Mouse (Mus musculus) liver, embryonic 12.5 days (tissue): ENCODE results near the gene Erg. TPM values are rescaled to one million over a fixed set of nuclear protein-coding genes. Genes with fewer than 3 reads are reported as not detected.

ENCODE experiments used
- ATAC-seq: fragments of 200-750 bp; cut with Nextera tagmentation; 2 replicates; pipeline ENCODE4 v1.8.0; 2017; ENCODE audit warnings: moderate number of reproducible peaks, mild to moderate bottlenecking, moderate library complexity
- H3K27ac ChIP-seq: fragments of 300-500 bp; sonication (generic); 2 replicates; pipeline ENCODE4 v1.5.1; 2016; ENCODE audit warnings: mild to moderate bottlenecking
- H3K27me3 ChIP-seq: fragments of 300-500 bp; sonication (generic); replicated peaks from 2 replicates; pipeline ENCODE4 v1.6.1; 2016; ENCODE audit warnings: mild to moderate bottlenecking, moderate library complexity
- H3K36me3 ChIP-seq: fragments of 300-500 bp; sonication (generic); 2 replicates; pipeline ENCODE4 v1.6.1; 2016; ENCODE audit warnings: mild to moderate bottlenecking, moderate library complexity
- H3K4me1 ChIP-seq: fragments of 300-500 bp; sonication (generic); 2 replicates; pipeline ENCODE4 v1.6.1; 2016
- H3K4me2 ChIP-seq: fragments of 300-500 bp; sonication (generic); 2 replicates; pipeline ENCODE4 v1.6.1; 2016; ENCODE audit warnings: mild to moderate bottlenecking, moderate library complexity
- H3K4me3 ChIP-seq: fragments of 300-500 bp; sonication (generic); 2 replicates; pipeline ENCODE4 v1.5.1; 2016; ENCODE audit warnings: mild to moderate bottlenecking, moderate library complexity
- H3K9ac ChIP-seq: fragments of 300-500 bp; sonication (generic); 2 replicates; pipeline ENCODE4 v1.6.1; 2016; ENCODE audit warnings: mild to moderate bottlenecking, moderate library complexity
- H3K9me3 ChIP-seq: fragments of 300-500 bp; sonication (generic); replicated peaks from 2 replicates; pipeline ENCODE4 v1.6.1; 2016; ENCODE audit warnings: mild to moderate bottlenecking, moderate library complexity
- WGBS: fragments of 180-500 bp; shearing (Covaris S2); methylation state at CpG from one replicate; pipeline ENCODE4 v1.1.7; 2016; ENCODE audit not compliant: insufficient replicate concordance; 5-methylcytosine and 5-hydroxymethylcytosine counted together
- polyA plus RNA-seq: library from polyadenylated mRNA; unstranded; fragments of >200 nt; fragmentation: Nextera tagmentation; extraction: Ambion mirVana; gene quantifications from 2 replicates; pipeline ENCODE4 v1.2.1, GENCODE M21; 2016

Erg gene
- polyA plus RNA-seq, 1 experiment from 2014 or later: 1.4 TPM

- WGBS: 25% methylated on average over 8 of the region's 8 CpGs
- no peak overlapping the region for H3K27ac ChIP-seq
- ATAC-seq: no peak
- H3K36me3 ChIP-seq: no peaks in the 10 kb centered on the region
- H3K9me3 ChIP-seq: no peaks in the 10 kb centered on the region
- peaks cover 9% of the 10 kb centered on the region for H3K27me3 ChIP-seq
- H3K4me1 ChIP-seq: peaks cover 37% of the 10 kb centered on the region
- no peak overlapping the region for H3K4me2 ChIP-seq
- no peak overlapping the region for H3K4me3 ChIP-seq
- H3K9ac ChIP-seq: no peak overlapping the region
These were observed 152.0 kb downstream of the Erg start for GRCm38 (mm10) chr16:95434434-95434833.

GRCm38 (mm10) chr16:95432540-95432971, 153.8 kb downstream of the Erg start:
- Histone ChIP-seq H3K9ac (no peak overlapping the region), H3K27me3 (peaks cover 9% of the 10 kb centered on the region), H3K27ac (no peak overlapping the region), H3K4me3 (no peak overlapping the region), H3K9me3 (no peaks in the 10 kb centered on the region), H3K4me1 (peaks cover 21% of the 10 kb centered on the region), H3K36me3 (no peaks in the 10 kb centered on the region), H3K4me2 (no peak overlapping the region)
- ATAC-seq: no peak
- WGBS: 56% methylated on average over 2 of the region's 2 CpGs

- no peak for ATAC-seq
- H3K4me2 ChIP-seq: no peak overlapping the region
- WGBS: 61% methylated on average over 3 of the region's 3 CpGs
- H3K4me1 ChIP-seq: peaks cover 10% of the 10 kb centered on the region
- H3K4me3 ChIP-seq: no peak overlapping the region
- no peaks in the 10 kb centered on the region for H3K36me3 ChIP-seq
- H3K27me3 ChIP-seq: 0 out of 2 replicates have a peak, but pooled peaks cover 4% of the 10 kb centered on the region
- no peak overlapping the region for H3K27ac ChIP-seq
- H3K9ac ChIP-seq: no peak overlapping the region
- H3K9me3 ChIP-seq: no peaks in the 10 kb centered on the region
These were observed 156.5 kb downstream of the Erg start for GRCm38 (mm10) chr16:95429851-95430250.

GRCm38 (mm10) chr16:95428239-95428638, 158.2 kb downstream of the Erg start:
- Histone ChIP-seq H3K4me2 (no peak overlapping the region), H3K36me3 (no peaks in the 10 kb centered on the region), H3K27ac (no peak overlapping the region), H3K4me1 (no peaks in the 10 kb centered on the region), H3K9me3 (no peaks in the 10 kb centered on the region), H3K4me3 (no peak overlapping the region), H3K27me3 (no peaks in the 10 kb centered on the region), H3K9ac (no peak overlapping the region)
- 77% methylated on average over 5 of the region's 5 CpGs for WGBS
- ATAC-seq: no peak

GRCm38 (mm10) chr16:95427512-95427911, 158.9 kb downstream of the Erg start:
- ATAC-seq: no peak

GRCm38 (mm10) chr16:95422658-95423073, 163.7 kb downstream of the Erg start:
- ATAC-seq: no peak
- Histone ChIP-seq H3K4me3 (no peak overlapping the region), H3K4me2 (no peak overlapping the region), H3K27ac (no peak overlapping the region), H3K9ac (no peak overlapping the region), H3K36me3 (no peaks in the 10 kb centered on the region), H3K9me3 (no peaks in the 10 kb centered on the region), H3K4me1 (no peaks in the 10 kb centered on the region), H3K27me3 (no peaks in the 10 kb centered on the region)
- 61% methylated on average over 5 of the region's 5 CpGs for WGBS

More at GRCm38 (mm10) chr16:95427512-95427911, 158.9 kb downstream of the Erg start:
- Histone ChIP-seq H3K36me3 (no peaks in the 10 kb centered on the region), H3K27me3 (no peaks in the 10 kb centered on the region), H3K4me2 (no peak overlapping the region), H3K9me3 (no peaks in the 10 kb centered on the region), H3K9ac (no peak overlapping the region), H3K4me3 (no peak overlapping the region), H3K27ac (no peak overlapping the region), H3K4me1 (no peaks in the 10 kb centered on the region)
- WGBS: 73% methylated on average over 10 of the region's 10 CpGs

- Histone ChIP-seq H3K27me3 (no peaks in the 10 kb centered on the region), H3K4me3 (no peak overlapping the region), H3K36me3 (no peaks in the 10 kb centered on the region), H3K4me1 (no peaks in the 10 kb centered on the region), H3K9me3 (no peaks in the 10 kb centered on the region), H3K27ac (no peak overlapping the region), H3K9ac (no peak overlapping the region), H3K4me2 (no peak overlapping the region)
- ATAC-seq: no peak
- 63% methylated on average over 7 of the region's 7 CpGs for WGBS
These were observed 165.0 kb downstream of the Erg start for GRCm38 (mm10) chr16:95421235-95421886.

GRCm38 (mm10) chr16:95415921-95416320, 170.5 kb downstream of the Erg start:
- Histone ChIP-seq H3K4me2 (no peak overlapping the region), H3K27ac (no peak overlapping the region), H3K4me1 (no peaks in the 10 kb centered on the region), H3K4me3 (no peak overlapping the region), H3K9me3 (no peaks in the 10 kb centered on the region), H3K9ac (no peak overlapping the region), H3K27me3 (no peaks in the 10 kb centered on the region), H3K36me3 (no peaks in the 10 kb centered on the region)
- 71% methylated on average over 4 of the region's 4 CpGs for WGBS
- ATAC-seq: no peak

GRCm38 (mm10) chr16:95415372-95415771, 171.0 kb downstream of the Erg start:
- Histone ChIP-seq H3K4me2 (no peak overlapping the region), H3K9me3 (no peaks in the 10 kb centered on the region), H3K27me3 (no peaks in the 10 kb centered on the region), H3K27ac (no peak overlapping the region), H3K4me3 (no peak overlapping the region), H3K4me1 (no peaks in the 10 kb centered on the region), H3K9ac (no peak overlapping the region), H3K36me3 (no peaks in the 10 kb centered on the region)
- ATAC-seq: no peak
- 76% methylated on average over 9 of the region's 9 CpGs for WGBS

GRCm38 (mm10) chr16:95413401-95413959, 172.9 kb downstream of the Erg start:
- WGBS: 44% methylated on average over 3 of the region's 3 CpGs
- no peak overlapping the region for H3K9ac ChIP-seq
- H3K27ac ChIP-seq: no peak overlapping the region
- H3K27me3 ChIP-seq: no peaks in the 10 kb centered on the region
- no peak overlapping the region for H3K4me3 ChIP-seq
- no peaks in the 10 kb centered on the region for H3K9me3 ChIP-seq
- no peak overlapping the region for H3K4me2 ChIP-seq
- H3K36me3 ChIP-seq: no peaks in the 10 kb centered on the region
- ATAC-seq: no peak
- no peaks in the 10 kb centered on the region for H3K4me1 ChIP-seq

GRCm38 (mm10) chr16:95408096-95408495, 178.3 kb downstream of the Erg start:
- H3K4me2 ChIP-seq: no peak overlapping the region
- no peaks in the 10 kb centered on the region for H3K36me3 ChIP-seq
- no peak overlapping the region for H3K27ac ChIP-seq
- WGBS: 58% methylated on average over 14 of the region's 14 CpGs
- H3K4me1 ChIP-seq: no peaks in the 10 kb centered on the region
- H3K9ac ChIP-seq: no peak overlapping the region
- H3K27me3 ChIP-seq: no peaks in the 10 kb centered on the region
- H3K9me3 ChIP-seq: no peaks in the 10 kb centered on the region
- no peak for ATAC-seq
- H3K4me3 ChIP-seq: no peak overlapping the region

- WGBS: 65% methylated on average over 3 of the region's 3 CpGs
These were observed 180.9 kb downstream of the Erg start for GRCm38 (mm10) chr16:95405496-95405895.

More at GRCm38 (mm10) chr16:95405496-95405895, 180.9 kb downstream of the Erg start:
- Histone ChIP-seq H3K36me3 (no peaks in the 10 kb centered on the region), H3K27me3 (no peaks in the 10 kb centered on the region), H3K9ac (no peak overlapping the region), H3K4me1 (no peaks in the 10 kb centered on the region), H3K27ac (no peak overlapping the region), H3K9me3 (no peaks in the 10 kb centered on the region), H3K4me2 (no peak overlapping the region), H3K4me3 (no peak overlapping the region)
- no peak for ATAC-seq
